Mouse (Mus musculus) large intestine, adult 2 months (tissue): ENCODE data around the gene Fkbpl. TPM values are rescaled to one million over a fixed set of nuclear protein-coding genes. Genes with fewer than 3 reads are reported as not detected.

Experiments used
- DNase-seq: peaks from one replicate; pipeline ENCODE4 v3.0.0-alpha.2; 2012; ENCODE audit warnings: low read depth, low spot score
- WGBS: fragments of 180-500 bp; shearing (Covaris S2); methylation state at CpG from one replicate; pipeline ENCODE4 v1.1.7; 2018; 5-methylcytosine and 5-hydroxymethylcytosine counted together
- polyA plus RNA-seq: library from polyadenylated mRNA; depleted of rRNA; stranded (reverse); fragments of >200 nt; gene quantifications from 2 replicates; pipeline ENCODE4 v1.2.3, GENCODE M21; 2012

Fkbpl gene
- polyA plus RNA-seq, 1 experiment = 3.7 TPM

DNA sequence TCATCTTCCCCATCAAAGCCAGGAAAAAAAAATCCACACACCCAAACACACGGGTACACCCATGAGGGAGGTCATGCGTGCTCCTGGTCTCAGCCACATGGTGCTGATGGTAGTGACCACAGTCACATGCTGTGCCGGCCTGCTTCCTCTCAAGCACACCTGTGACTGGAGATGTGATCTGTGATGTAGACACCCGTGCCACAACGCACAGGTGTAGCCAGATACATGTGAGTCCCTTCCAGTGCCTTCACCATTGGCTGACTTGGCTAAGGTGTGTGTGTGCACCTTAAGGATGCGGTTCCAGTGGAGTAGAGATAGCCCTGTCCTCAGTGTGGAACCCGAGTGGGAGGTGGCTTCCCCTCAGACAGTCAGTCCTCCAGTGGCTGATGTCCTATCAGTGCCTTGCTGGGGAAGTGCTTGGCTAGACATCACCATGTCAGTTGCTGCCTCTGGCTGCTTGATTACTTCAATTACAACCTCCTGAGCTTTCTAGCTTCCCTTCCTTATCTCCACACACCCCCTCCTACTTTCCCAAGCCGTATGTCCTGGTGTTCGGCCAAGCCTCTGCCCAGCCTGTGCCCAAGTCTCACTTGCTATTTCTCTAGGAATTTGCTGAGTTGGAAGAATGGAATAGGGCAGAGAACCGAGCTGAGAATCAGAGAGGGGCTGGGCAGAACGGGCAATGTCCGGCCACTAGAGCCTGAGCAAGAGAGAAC is 14.8 kb downstream of the Fkbpl start:
- DNase-seq = no peak
- WGBS = 47% methylated on average over 12 of the region's 12 CpGs

DNA sequence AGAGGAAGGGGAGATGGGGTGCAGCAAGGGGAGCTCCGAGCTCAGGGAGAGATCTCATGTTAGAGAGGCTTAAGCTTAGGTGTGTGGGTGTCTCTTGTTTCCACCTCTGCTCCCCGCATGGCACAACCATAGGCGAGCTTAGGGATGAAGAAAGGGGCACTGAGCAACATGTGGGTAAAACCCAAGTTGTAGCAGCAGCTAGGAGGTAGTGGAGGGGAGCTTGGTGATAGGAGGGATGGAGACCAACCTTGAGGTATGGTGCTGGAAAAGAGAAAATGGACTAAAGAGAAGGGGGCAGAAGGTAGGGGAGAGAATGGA is 15.3 kb downstream of the Fkbpl start:
- DNase-seq = no peak
- 56% methylated on average over 3 of the region's 3 CpGs for WGBS

DNA sequence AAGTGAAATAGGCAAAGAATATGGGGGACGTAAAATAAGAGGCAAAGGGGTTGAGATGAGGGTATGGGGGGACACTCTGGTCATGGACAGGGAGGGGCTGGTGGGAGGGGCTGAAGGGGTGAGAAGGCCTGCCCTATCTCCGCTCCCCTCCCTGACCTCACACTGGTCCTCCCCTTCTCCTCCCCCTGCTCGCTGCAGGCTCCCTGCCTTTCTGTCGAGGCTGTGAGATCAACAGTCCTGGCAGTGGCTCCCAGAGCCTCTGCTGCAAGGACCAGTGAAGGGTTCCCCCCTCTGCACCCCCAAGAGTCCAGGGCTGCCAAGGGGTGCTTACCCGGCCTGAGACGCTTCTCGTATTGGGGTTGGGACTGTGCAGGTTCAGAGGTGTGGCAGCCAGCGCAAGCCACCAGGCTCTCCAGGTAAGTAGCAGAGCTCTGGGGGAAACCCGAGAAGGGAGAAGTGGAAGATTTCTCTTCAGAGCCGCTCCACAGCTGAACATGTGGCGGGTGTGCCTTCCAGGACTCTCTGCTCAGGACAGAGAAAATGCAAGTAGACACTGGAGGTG is 15.8 kb downstream of the Fkbpl start:
- no peak for DNase-seq
- 28% methylated on average over 11 of the region's 11 CpGs for WGBS

DNA sequence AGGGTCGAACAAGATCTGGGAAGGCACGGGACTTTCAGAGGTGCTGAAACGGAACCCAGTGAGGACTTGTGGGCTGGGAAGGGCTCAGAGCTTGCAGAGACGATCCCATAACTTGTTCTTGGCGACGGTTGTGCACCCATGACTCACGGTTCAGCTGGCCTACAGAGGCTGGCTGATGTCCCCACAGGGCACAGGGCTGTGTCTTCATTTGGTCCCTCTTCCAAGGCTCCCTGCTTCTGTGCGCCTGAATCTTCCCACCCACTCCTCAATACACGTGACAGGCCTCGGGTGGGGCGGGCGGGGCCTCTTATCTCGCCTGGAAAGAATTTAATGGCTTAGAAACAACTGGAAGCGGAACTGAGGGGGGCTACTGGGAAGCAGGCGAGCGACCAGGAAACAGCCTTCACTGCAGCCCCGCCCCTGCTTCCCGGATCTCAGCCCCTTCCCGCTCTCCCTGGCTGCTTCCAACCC is 16.6 kb downstream of the Fkbpl start:
- DNase-seq = no peak
- under 1% methylated on average over 19 of the region's 19 CpGs for WGBS

DNA sequence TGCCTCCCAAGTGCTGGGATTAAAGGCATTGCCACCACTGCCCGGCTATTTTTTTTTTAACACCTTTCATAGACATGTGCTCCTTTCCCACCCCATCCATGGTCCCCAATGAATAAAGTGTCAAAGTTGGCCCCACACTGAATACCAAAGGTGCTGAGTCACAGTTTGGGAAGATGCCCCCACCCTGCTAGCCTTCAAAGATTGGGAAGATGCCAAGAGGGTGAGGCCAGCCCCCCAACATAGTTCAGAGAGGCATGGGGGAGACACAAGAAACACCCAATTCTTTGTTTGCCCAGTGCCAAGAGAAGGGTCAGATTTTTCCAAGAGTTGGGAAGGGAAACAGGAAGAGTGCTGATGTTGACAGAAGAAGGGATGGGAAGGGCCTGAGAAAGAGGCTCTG is 17.9 kb downstream of the Fkbpl start:
- WGBS = 89% methylated on average over 1 of the region's 1 CpGs

DNA sequence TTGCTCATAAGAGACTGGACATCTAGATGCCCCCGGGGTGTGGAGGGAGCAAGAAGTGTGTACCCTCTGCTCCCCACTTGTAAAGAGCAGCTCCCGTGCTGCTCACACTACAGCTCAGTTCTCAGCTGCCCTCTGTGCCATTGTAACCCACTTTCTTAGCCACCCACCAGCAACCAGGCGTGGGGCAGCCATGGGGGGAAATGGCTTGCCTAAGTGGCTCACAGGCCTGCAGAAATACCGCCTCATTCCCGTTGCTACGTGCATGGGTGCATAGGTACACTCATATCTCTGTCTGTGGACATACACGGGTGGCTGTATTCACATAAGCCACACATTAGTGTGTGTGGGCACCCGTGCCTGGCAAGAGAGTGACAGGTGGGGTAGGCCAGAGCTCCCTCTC is 18.4 kb downstream of the Fkbpl start:
- 90% methylated on average over 8 of the region's 8 CpGs for WGBS
- DNase-seq = no peak

More for the DNA sequence above, 17.9 kb downstream of the Fkbpl start:
- no peak for DNase-seq

DNA sequence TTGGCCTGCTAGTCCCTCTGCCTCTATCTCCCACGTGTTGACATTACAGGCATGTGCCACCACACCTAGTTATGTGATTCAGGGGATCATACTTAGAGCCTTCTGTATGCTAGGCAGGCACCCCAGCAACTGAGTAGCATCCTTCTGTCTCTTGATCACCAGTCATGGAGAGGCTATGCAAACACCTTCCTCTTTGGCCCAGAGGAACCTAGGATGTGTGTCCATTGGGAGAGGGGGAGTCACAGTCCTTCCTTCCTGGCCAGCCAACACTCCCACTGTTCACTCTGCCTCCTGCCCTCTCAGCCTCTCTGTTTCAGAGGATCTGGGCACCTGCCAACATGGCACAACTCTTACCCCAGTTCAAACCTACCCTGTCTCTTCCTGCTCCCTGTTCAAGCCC is 19.0 kb downstream of the Fkbpl start:
- WGBS = 37% methylated on average over 1 of the region's 1 CpGs

DNA sequence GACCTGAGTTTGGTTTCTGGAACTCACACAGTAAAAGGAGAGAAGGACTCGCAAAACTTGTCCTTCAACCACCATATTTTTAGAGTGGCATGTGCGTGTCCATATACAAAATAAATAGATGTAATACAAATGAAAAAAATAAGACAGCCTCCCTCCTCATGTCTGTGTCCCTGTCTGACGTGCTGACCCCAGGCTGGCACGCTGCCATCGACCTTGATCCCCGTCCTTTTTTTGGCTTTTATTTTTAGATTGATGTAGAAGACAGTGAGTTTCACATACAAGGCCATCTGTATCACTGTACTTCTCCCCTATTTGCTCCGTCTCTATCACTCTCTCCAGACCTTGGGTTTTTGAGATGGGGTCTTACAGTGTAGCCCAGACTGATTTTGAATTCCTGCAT is 19.9 kb downstream of the Fkbpl start:
- 54% methylated on average over 7 of the region's 7 CpGs for WGBS

More for the DNA sequence above, 19.0 kb downstream of the Fkbpl start:
- DNase-seq = no peak

DNA sequence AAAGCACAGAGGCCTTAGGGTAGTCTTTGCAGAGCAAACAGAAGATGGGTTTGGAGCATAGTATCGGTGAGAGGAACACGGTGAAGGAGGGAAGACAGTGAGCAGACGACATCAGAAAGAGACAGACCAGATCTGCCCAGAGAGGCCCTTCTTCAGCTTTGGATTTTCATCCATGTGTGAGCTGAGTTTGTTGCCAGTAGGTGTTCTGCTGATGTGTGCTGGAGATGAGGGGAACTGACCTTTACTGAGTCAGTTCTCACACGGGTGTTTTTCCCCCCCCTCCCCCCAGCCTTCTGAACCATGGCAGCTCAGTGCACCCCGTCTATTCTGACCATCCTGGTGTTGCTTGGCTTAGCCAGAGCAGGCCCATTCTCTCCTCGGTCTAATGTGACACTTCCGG is 25.7 kb downstream of the Fkbpl start, which contains the start of gene Tnxb:
Gene Tnxb, plus strand, starts transcription at position 301 of the 400 bp plus-strand sequence.
- no peak for DNase-seq
- WGBS = 55% methylated on average over 7 of the region's 7 CpGs

More for the DNA sequence above, 19.9 kb downstream of the Fkbpl start:
- no peak for DNase-seq

DNA sequence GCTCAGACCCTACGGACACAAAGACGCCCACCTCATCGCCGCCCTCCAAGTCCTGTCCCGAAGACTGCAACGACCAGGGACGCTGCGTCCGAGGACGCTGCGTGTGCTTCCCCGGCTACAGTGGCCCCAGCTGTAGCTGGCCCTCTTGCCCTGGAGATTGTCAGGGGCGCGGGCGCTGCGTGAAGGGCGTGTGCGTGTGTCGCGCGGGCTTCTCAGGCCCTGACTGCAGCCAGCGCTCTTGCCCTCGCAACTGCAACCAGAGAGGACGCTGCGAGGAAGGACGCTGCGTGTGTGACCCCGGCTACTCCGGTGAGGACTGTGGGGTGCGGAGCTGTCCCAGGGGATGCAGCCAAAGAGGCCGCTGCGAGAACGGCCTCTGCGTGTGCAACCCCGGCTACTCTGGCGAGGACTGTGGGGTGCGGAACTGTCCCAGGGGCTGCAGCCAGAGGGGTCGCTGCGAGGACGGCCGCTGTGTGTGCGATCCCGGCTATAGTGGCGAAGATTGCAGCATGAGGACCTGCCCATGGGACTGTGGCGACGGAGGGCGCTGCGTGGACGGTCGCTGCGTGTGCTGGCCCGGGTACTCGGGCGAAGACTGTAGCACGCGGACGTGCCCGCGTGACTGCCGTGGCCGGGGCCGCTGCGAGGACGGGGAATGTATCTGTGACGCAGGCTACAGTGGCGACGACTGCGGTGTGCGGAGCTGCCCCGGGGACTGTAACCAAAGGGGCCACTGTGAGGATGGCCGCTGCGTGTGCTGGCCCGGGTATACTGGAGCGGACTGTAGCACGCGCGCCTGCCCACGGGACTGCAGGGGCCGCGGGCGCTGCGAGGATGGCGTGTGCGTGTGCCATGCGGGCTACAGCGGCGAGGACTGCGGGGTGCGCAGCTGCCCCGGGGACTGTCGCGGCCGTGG is 26.8 kb downstream of the Fkbpl start:
- WGBS = 28% methylated on average over 93 of the region's 93 CpGs

DNA sequence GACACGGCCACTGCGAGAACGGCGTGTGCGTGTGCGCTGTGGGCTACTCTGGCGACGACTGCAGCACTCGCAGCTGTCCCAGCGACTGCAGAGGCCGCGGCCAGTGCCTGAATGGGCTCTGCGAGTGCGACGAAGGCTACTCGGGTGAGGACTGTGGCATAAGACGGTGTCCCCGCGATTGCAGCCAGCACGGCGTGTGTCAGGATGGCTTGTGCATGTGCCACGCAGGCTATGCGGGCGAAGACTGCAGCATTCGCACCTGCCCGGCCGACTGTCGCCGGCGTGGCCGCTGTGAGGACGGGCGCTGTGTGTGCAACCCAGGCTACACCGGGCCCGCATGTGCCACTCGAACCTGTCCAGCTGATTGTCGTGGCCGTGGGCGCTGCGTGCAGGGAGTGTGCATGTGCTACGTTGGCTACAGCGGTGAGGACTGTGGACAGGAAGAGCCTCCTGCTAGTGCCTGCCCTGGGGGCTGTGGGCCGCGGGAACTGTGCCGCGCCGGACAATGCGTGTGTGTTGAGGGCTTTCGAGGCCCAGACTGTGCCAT is 27.8 kb downstream of the Fkbpl start:
- no peak for DNase-seq
- WGBS = 43% methylated on average over 49 of the region's 49 CpGs

More for the DNA sequence above, 26.8 kb downstream of the Fkbpl start:
- DNase-seq = no peak

DNA sequence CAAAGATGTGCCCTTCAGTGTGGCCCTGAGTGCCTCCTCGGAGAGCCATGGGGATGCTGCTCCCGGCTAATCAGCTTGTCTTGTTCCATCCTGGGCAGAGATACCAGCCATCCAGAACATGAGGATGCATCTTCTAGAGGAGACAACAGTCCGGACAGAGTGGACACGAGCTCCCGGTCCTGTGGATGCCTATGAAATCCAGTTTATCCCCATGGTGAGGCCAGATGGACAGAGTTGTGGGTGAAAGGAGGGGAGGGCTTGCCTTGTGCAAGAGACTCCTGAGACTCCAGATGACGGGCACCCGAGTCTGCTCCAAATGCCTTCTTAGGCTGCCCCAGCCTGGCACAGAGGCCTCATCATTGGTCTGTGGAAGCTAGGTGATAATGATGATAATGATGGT is 28.6 kb downstream of the Fkbpl start:
- WGBS = 79% methylated on average over 7 of the region's 7 CpGs
- DNase-seq = no peak

DNA sequence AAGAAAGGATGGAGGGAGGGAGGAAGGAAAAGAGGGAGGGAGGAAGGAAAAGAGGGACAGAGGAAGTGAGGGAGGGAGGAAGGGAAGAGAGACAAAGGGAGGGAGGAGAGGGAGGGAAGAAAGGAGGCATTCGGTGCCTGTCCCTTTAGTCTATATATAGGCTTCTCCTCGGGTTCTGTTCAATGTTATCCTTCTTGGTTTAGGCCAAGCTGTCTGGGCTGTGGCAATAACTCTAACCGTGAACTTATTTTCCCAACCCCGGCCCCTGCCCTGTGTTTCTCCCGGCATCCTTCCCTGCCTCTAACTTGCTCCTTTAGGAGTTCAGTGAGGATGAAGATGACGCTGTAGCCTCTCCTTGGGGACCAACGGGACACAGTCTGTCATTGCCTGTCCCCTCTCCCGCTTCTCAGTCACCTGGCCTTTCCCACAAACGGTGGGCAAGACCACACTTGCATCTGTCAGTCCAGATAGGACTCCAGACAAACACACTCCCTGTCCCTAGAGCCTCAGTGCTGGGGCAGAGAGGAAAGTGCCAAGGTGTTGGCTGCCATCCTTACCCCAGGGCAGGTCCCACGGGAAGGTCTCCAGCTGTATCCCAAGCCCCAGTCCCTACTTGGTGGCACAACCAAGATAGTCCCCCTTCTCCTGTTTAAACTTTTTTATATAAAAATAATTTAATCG is 30.1 kb downstream of the Fkbpl start:
- WGBS = 52% methylated on average over 11 of the region's 11 CpGs
- no peak for DNase-seq

DNA sequence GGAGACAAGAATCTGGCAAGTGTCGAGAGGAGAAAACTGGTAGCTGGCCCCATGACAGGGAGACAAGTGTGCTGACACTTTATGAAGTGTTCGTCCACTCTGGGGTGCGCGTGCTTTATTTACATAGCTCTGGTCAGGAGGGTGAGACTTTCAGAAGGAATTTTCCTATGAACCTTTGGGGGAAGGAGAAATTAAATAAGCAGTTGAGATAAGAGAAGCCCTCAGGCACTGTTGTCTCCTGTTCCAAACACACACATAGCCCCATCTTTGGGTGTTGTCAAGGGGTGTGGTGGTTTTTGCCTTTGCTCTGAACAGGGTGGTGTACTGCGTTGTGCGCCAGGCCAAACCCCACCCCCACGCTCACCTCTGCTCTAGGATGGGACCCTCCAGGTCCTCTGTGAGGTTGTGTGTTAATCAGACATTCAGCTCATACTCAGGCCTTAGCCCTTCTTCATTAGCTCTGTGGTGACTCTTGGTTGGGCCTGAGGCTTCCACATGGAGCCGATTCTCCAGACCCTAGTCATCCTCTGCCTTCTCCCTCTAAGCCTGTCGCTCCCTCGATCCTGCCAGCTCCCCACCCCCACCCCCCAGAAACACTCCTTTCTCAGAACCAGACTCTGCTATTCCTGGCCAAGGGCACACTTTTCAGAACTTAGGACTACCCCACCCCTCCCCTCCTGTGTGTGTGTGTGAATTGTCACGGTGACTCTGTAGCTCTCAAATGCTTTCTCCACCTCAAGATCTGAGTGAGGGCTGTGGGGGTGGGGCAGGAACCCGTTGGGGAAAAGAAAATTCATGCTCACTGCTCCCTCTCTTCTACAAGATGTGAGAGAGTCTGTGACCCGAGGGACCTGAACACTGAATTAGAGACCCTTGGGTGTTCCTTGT is 30.9 kb downstream of the Fkbpl start:
- no peak for DNase-seq
- 34% methylated on average over 13 of the region's 13 CpGs for WGBS

DNA sequence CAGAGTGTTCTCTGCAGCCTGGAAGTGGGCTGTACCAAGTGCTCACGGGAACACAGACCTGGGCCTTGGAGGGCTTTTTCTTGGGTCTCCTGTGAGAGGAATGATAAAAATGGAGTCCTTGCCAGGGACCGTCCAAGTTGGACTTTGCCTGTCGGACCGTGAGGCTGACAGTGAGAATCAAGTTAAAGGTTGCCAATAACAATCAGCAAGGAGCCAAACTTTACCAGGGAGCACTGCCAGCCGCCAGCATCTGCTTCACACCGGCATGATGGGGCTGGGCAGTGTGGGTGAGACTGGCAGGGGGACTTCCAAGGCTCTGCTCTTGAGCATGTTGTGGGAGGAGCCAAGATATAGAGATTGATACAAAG is 31.5 kb downstream of the Fkbpl start:
- 41% methylated on average over 6 of the region's 6 CpGs for WGBS
- DNase-seq = no peak

DNA sequence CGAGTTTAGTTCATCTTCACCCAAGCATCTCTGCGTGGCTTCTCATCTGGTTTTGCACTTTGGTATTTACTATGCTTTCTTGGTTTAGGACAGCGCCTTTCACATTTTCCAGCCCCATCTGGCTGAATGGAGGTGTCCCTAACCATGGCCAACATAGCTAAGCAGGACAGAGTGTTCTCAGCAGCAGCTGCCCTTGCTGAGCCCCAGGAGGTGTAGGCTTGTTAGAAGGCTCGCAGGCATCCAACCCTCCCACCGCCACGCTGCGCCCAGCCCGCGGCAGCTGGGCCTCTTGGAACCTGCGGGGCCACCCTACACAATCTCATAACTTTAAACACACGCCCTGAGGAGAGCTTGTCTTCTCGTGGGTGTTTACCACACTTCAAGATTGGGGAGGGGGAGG is 32.1 kb downstream of the Fkbpl start:
- DNase-seq = no peak
- WGBS = 37% methylated on average over 12 of the region's 12 CpGs

DNA sequence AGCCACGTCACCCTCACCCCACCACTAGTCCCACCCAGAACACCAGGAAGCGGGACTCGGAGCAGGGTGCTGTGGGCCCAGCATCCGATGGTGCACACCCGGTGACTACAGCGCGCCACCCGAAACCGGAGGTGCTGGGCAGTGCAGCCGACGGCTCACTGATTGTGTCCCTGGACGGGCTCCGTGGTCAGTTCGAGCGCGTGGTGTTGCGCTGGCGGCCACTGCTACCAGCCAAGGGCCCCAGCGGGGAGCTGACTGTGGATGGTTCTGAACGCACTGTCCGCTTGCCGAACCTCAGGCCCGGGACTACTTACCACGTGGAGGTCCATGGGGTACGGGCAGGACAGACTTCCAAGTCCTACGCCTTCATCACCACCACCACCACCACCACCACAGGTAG is 35.6 kb downstream of the Fkbpl start:
- 84% methylated on average over 26 of the region's 26 CpGs for WGBS

DNA sequence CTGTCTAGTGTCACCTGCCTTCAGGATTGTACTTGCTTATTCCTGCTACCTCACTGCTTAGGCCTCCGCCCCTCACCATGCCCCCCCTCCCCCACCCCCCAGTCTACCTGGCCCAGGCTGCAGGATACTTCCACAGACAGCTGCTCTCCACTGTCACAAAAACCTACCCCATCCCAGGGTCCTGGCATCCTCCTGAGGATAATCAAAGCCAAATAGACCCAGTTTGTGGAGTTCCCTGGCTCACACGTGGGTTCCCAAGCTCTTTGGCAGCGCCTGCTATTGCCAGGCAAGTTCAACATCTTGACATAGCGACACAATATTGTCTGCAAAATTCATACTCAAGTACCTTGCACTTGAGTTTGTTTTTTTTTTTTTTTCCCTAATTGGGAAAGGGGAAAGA is 36.1 kb downstream of the Fkbpl start:
- 70% methylated on average over 4 of the region's 4 CpGs for WGBS
- DNase-seq = no peak

More for the DNA sequence above, 35.6 kb downstream of the Fkbpl start:
- DNase-seq = no peak

DNA sequence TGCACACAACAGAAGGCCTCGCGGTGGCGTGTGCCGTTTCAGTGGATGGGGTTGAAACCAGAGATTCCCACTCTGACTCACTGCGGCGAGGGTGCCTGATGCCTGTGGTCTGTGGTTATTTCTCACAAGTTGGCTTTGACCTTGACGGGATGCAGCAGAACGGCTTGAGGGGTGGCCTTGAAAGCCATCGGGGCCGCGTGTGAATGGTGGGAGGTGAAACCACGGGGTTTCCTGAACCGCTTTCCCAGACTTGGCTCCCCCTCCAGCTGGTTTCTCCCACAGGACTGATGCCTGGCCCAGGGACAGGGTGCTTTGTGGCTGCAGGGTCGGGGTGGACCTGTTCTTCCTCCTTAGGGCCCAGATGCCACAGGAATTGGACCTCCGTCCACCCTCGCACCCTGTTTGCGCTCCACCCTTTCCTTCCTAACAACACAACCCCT is 36.6 kb downstream of the Fkbpl start:
- DNase-seq = no peak
- 45% methylated on average over 17 of the region's 17 CpGs for WGBS
